Mouse (Mus musculus) embryonic fibroblast, embryonic 13.5 days (primary cell): ENCODE measurements around the gene Psmd11.

Experiments
- CTCF ChIP-seq: IDR thresholded peaks from 2 replicates; pipeline ENCODE4 v1.5.1; 2011; ENCODE audit warnings: mild to moderate bottlenecking, control low read depth, low read length, moderate library complexity, borderline replicate concordance; ENCODE audit not compliant: insufficient read depth
- POLR2A ChIP-seq: IDR thresholded peaks from 2 replicates; pipeline ENCODE4 v1.6.1; 2011; ENCODE audit warnings: low read depth, mild to moderate bottlenecking, control low read depth, low read length, moderate library complexity

DNA sequence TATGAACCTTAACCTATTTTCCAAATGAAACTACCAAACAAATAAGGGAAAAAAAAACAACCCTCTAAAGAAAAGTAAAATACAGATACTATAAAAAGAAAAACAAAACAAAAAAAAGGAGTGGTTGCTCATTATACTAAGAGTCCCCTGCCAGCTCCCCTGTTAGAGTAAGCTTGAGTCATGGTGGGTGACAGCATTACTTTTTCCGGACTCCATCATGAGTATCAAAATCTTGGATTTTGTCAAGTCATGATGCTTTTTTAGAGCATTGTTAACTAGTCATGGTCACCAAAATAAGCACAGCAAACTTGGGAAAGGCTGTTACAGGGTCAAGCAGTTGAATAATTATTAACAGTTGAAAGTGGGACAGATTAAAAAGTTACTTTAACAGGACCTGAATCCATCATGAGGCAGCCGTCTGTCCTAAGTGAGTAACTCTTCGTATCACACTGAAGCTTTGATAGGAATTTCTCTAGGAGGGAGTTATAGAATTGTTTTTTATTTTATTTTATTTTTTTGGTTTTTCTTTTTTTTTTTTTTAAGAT is 2.0 kb downstream of the Psmd11 start:
- TF ChIP-seq CTCF (no peak), POLR2A (no peak)
